Mouse (Mus musculus) embryonic stem cell, embryonic (primary cell): ENCODE data around the gene Piezo1.

Experiments used
- CTCF ChIA-PET, 4 experiments: fragments of 300-600 bp in 2 of 4; fragments of 350-600 bp in 2 of 4; sonication (Branson Sonifier 250); formaldehyde crosslinking; loops; one replicate each; lab custom pipeline; 2022; ENCODE audit warnings: inconsistent platforms in 2 of 4; lab: Charles Lee
- POLR2A ChIA-PET, 4 experiments: fragments of 300-600 bp in 2 of 4; fragments of 350-600 bp in 2 of 4; sonication (Branson Sonifier 250); formaldehyde crosslinking; loops; one replicate each; lab custom pipeline; 2022; ENCODE audit warnings: antibody characterized with exemption in 4 of 4, inconsistent platforms in 1 of 4; lab: Charles Lee

The Piezo1 gene

GRCm38 (mm10) chr8:122451161-122451703 lies 99.9 kb downstream of the Piezo1 start:
- CTCF ChIA-PET, result interaction anchor here in 1 of 4 experiments (0.5 kb wide), 1 partner anchor 22 kb away, joined by 3 read pairs; no protein-coding TSS in a partner anchor
- POLR2A ChIA-PET, result interaction anchor here in 3 of 4 experiments (0.8 to 1.5 kb wide), 3 partner anchors 13 to 116 kb away, joined by 3 to 5 read pairs (median 4); no protein-coding TSS in a partner anchor

DNA sequence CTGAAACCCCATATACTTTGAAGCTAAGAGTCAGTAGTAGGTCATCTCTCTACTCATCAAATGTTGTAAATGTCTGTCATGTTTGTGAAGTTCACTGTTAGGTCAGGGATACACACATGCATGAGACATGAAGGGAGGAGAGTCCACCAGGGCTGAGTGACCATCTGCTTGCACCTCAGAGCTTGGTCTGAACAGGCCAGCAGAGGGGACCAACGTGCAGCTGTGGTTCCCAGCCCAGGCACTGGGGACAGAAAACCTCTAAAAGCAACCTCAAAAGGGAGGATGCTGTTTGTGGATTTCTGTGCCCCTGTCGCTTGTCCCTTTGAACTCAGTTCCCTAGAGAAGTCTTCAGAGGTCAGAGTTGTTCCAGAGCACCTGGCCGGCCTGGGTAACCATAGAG lies 105.9 kb downstream of the Piezo1 start:
- ChIA-PET POLR2A (interaction anchor here in 2 of 4 experiments (0.9 to 6.2 kb wide), 12 partner anchors 11 to 599 kb away, joined by 3 to 104 read pairs (median 6); partner anchors contain the start of genes Cdt1 (in 2 of the 2), Cyba (in 1 of the 2) and Snai3 (in 1 of the 2)), CTCF (interaction anchor here in 2 of 4 experiments (0.5 to 0.6 kb wide), 2 partner anchors 21 to 308 kb away, joined by 3 read pairs; no protein-coding TSS in a partner anchor)

DNA sequence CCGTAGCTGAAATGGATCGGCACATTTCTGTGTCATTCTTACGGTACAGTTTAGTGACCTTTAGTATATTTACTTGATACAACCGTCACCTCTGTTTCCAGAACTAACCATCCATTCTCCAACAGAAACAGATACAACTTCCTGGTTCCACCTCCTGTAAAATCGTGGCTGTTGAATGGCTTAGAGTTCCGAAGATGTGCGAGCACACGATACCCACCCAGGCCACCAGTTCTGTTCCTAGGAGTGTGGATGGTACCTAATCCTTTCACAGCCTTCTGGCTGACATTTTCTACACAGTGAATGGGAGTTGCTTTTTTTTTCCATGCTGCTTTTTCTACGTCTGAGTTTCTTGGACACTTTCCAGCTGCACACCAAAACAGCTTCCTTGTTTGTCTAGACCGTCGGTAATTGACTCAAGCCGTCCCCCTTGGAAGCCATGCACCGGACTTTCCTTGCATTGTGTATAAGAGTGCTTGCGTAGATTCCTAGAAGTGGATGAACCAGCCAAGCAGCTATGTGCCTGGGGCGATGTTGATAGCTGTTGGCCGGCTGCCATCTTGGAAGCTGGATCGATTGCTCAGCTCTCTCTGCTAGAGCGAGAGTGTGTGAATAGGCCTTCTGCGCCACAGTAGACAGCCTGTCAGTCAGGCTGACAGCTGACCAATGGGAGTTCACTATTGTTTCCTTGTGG lies 106.9 kb downstream of the Piezo1 start:
- ChIA-PET POLR2A (interaction anchor here (0.6 to 6.2 kb wide), 68 partner anchors 9 to 846 kb away, joined by 3 to 104 read pairs (median 4); partner anchors contain the start of genes Cyba (in 3 of the 4), Cdt1 (in 2 of the 4), Zc3h18 (in 2 of the 4) and Ankrd11 (in 1 of the 4)), CTCF (interaction anchor here (0.5 to 3.1 kb wide), 23 partner anchors 10 to 762 kb away, joined by 3 to 31 read pairs (median 4); partner anchors contain the start of genes Cyba (in 1 of the 4) and Snai3 (in 1 of the 4))

- POLR2A ChIA-PET, result interaction anchor here (0.6 to 6.2 kb wide), 85 partner anchors 9 to 847 kb away, joined by 3 to 104 read pairs (median 4); partner anchors contain the start of genes Cyba (in 3 of the 4), Cdt1 (in 2 of the 4), Snai3 (in 2 of the 4) and Zc3h18 (in 2 of the 4)
- CTCF ChIA-PET, result interaction anchor here in 3 of 4 experiments (0.6 to 3.1 kb wide), 24 partner anchors 9 to 628 kb away, joined by 3 to 31 read pairs (median 4); partner anchors contain the start of genes Cyba (in 1 of the 3) and Snai3 (in 1 of the 3)
These were observed 107.7 kb downstream of the Piezo1 start, which contains the start of gene Mvd for GRCm38 (mm10) chr8:122443262-122444006. TSS of gene Mvd (minus strand) at chr8:122443422.

- CTCF ChIA-PET, result interaction anchor here in 3 of 4 experiments (0.6 to 3.1 kb wide), 18 partner anchors 8 to 627 kb away, joined by 3 to 31 read pairs (median 4); partner anchors contain the start of genes Cyba (in 1 of the 3) and Snai3 (in 1 of the 3)
- POLR2A ChIA-PET, result interaction anchor here in 3 of 4 experiments (0.6 to 6.2 kb wide), 71 partner anchors 8 to 770 kb away, joined by 3 to 104 read pairs (median 5); partner anchors contain the start of genes Cyba (in 3 of the 3), Cdt1 (in 2 of the 3), Snai3 (in 2 of the 3) and Zc3h18 (in 2 of the 3)
These were observed 108.3 kb downstream of the Piezo1 start for GRCm38 (mm10) chr8:122442781-122443180.

DNA sequence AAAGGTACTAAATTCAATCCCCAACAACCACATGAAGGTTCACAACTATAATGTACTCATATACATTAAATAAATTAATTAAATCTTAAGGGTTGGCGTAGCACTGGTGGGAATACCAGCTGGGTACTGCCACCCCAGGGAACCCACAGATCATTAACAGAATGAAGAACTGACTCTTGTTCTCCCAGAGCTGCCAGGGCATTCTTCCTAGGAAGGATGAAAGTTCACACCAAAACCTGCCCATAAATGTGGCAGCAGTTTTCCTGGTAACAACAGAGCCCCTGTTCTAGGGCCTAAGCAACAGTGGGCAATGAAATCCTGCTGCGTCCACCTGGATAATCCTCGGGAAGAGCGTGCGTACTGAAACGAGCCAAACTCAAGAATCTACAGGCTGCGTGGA lies 108.8 kb downstream of the Piezo1 start:
- POLR2A ChIA-PET, result interaction anchor here in 3 of 4 experiments (0.6 to 6.2 kb wide), 38 partner anchors 8 to 600 kb away, joined by 3 to 104 read pairs (median 5); partner anchors contain the start of genes Cyba (in 3 of the 3), Cdt1 (in 2 of the 3), Snai3 (in 2 of the 3) and Ankrd11 (in 1 of the 3)
- CTCF ChIA-PET, result interaction anchor here in 3 of 4 experiments (0.5 to 3.1 kb wide), 10 partner anchors 9 to 312 kb away, joined by 3 to 31 read pairs (median 4); partner anchors contain the start of genes Cyba (in 1 of the 3) and Snai3 (in 1 of the 3)

GRCm38 (mm10) chr8:122441326-122441725 lies 109.8 kb downstream of the Piezo1 start:
- CTCF ChIA-PET, result no interaction called here
- POLR2A ChIA-PET, result interaction anchor here in 2 of 4 experiments (1.2 to 6.0 kb wide), 5 partner anchors 9 to 170 kb away, joined by 3 to 104 read pairs (median 5); partner anchors contain the start of genes Cyba (in 2 of the 2), Galns (in 1 of the 2) and Trappc2l (in 1 of the 2)

GRCm38 (mm10) chr8:122439336-122439735 lies 111.8 kb downstream of the Piezo1 start:
- ChIA-PET CTCF (interaction anchor here in 1 of 4 experiments (1.2 to 1.3 kb wide), 2 partner anchors 16 to 170 kb away, joined by 4 to 5 read pairs; no protein-coding TSS in a partner anchor), POLR2A (interaction anchor here (0.6 to 2.4 kb wide), 9 partner anchors 11 to 530 kb away, joined by 3 to 15 read pairs (median 3); partner anchors contain the start of gene Il17c (in 1 of the 4))

DNA sequence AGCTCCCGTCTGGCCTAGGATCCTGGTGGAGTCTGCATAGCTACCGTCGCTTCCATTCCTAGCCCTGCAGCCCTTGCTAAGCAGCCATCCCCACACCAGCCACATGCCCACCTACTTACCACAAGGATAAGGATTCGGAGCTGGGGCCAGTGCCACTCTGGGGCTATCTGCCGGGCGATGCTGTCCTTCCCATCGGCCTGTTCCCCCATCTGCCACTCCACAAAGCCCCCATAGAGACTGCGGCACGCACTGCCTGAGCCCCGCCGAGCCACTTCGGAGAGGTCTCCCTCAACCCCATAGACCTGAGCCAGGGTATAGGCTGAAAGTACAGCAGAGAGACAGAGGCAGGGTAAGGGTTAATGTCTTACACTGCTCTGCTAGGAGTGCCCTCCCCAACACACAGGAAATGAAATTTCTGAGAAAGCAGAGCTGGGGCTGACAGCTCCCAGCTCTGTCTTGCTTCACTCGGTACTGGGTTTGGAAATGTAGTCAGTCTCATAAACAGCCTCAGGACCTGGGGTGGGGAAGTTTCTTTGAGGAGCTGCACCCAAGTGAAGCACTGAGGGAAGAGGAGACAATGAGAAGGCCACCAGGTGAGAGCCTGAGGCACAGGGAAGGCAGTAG lies 113.3 kb downstream of the Piezo1 start:
- ChIA-PET CTCF (interaction anchor here in 2 of 4 experiments (1.2 to 1.5 kb wide), 5 partner anchors 14 to 169 kb away, joined by 3 to 5 read pairs (median 3); partner anchors contain the start of gene Snai3 (in 1 of the 2)), POLR2A (interaction anchor here in 2 of 4 experiments (0.8 to 2.4 kb wide), 10 partner anchors 8 to 529 kb away, joined by 3 to 15 read pairs (median 3); partner anchors contain the start of gene Il17c (in 1 of the 2))

GRCm38 (mm10) chr8:122436586-122437125 lies 114.5 kb downstream of the Piezo1 start:
- CTCF ChIA-PET, result interaction anchor here in 2 of 4 experiments (0.6 to 1.2 kb wide), 4 partner anchors 22 to 99 kb away, joined by 3 to 4 read pairs (median 4); no protein-coding TSS in a partner anchor
- POLR2A ChIA-PET, result interaction anchor here in 2 of 4 experiments (0.9 to 2.3 kb wide), 8 partner anchors 9 to 59 kb away, joined by 3 to 6 read pairs (median 4); partner anchors contain the start of gene Snai3 (in 1 of the 2)

- POLR2A ChIA-PET, result interaction anchor here in 2 of 4 experiments (0.9 to 2.3 kb wide), 9 partner anchors 8 to 59 kb away, joined by 3 to 6 read pairs (median 4); partner anchors contain the start of gene Snai3 (in 1 of the 2)
- CTCF ChIA-PET, result interaction anchor here in 2 of 4 experiments (0.6 to 0.9 kb wide), 2 partner anchors 22 to 214 kb away, joined by 3 read pairs; no protein-coding TSS in a partner anchor
These were observed 115.0 kb downstream of the Piezo1 start for GRCm38 (mm10) chr8:122436146-122436545.

DNA sequence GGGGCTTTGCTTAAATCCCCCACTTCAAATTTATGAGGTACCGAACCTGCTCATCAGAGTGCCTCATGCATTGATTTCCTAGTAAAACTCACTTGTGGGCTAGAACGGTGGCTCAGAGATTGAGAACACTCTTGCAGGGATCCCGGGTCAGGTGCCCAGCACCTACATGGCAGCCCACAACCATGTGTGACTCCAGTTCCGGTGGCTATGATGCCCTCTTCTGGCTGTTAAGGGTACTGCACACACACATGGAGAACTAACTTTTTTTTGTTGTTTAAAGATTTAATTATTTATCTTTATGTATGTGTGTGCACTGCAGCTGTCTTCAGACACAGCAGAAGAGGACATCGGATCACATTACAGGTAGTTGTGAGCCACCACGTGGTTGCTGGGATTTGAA lies 115.8 kb downstream of the Piezo1 start:
- ChIA-PET CTCF (interaction anchor here in 2 of 4 experiments (0.7 kb wide), 2 partner anchors 104 to 176 kb away, joined by 3 read pairs; no protein-coding TSS in a partner anchor), POLR2A (interaction anchor here in 2 of 4 experiments (1.0 to 4.9 kb wide), 5 partner anchors 8 to 58 kb away, joined by 4 to 48 read pairs (median 4); partner anchors contain the start of genes Il17c (in 1 of the 2) and Mvd (in 1 of the 2))

- POLR2A ChIA-PET, result interaction anchor here in 3 of 4 experiments (0.7 to 5.3 kb wide), 37 partner anchors 9 to 609 kb away, joined by 3 to 104 read pairs (median 5); partner anchors contain the start of genes Mvd (in 3 of the 3), Il17c (in 2 of the 3), Cdt1 (in 1 of the 3) and Snai3 (in 1 of the 3)
These were observed 117.7 kb downstream of the Piezo1 start for GRCm38 (mm10) chr8:122433269-122433905.

More at GRCm38 (mm10) chr8:122433269-122433905, 117.7 kb downstream of the Piezo1 start:
- CTCF ChIA-PET, result interaction anchor here in 2 of 4 experiments (0.8 to 1.7 kb wide), 3 partner anchors 10 to 16 kb away, joined by 3 to 15 read pairs (median 3); partner anchors contain the start of gene Mvd (in 1 of the 2)
